Mouse (Mus musculus) CH12.LX (cell line): ENCODE results near the gene Erich4. TPM values are rescaled to one million over a fixed set of nuclear protein-coding genes. Genes with fewer than 3 reads are reported as not detected.

Experiments
- DNase-seq: peaks from one replicate; pipeline ENCODE4 v3.0.0-alpha.2; 2013; ENCODE audit errors: extremely low read depth
- H3K27ac ChIP-seq: 2 replicates; pipeline ENCODE4 v1.5.1; 2012; ENCODE audit warnings: low read depth, mild to moderate bottlenecking, control low read depth, moderate library complexity; ENCODE audit not compliant: insufficient read depth
- H3K27me3 ChIP-seq: replicated peaks from 2 replicates; pipeline ENCODE3; 2012; ENCODE audit warnings: inconsistent platforms
- H3K36me3 ChIP-seq, 2 experiments: replicated peaks in 1 of 2; 2 replicates each; pipeline versions ENCODE3 to v1.6.1; 2012; ENCODE audit warnings: inconsistent platforms in 1 of 2, low read length in 1 of 2, mild to moderate bottlenecking in 1 of 2, mixed read lengths in 1 of 2, moderate library complexity in 1 of 2; ENCODE audit not compliant: control insufficient read depth in 1 of 2, insufficient read depth in 1 of 2
- H3K4me1 ChIP-seq, 2 experiments: 2 replicates each; pipeline ENCODE4 v1.6.1; 2012; ENCODE audit warnings: inconsistent platforms in 1 of 2, moderate library complexity in 1 of 2; ENCODE audit not compliant: insufficient read depth in 2 of 2, control insufficient read depth in 1 of 2
- H3K4me2 ChIP-seq: 2 replicates; pipeline ENCODE4 v1.6.1; 2012; ENCODE audit warnings: low read depth, mild to moderate bottlenecking, control low read depth; ENCODE audit not compliant: poor library complexity, insufficient read depth, severe bottlenecking
- H3K4me3 ChIP-seq, 3 experiments: fragments of 150-350 bp in 1 of 3; sonication (generic) in 1 of 3; replicated peaks in 1 of 3; 2 replicates each; pipeline versions ENCODE3 to v1.5.1; 2011 to 2012; ENCODE audit warnings: low read depth in 2 of 3, low read length in 2 of 3, mild to moderate bottlenecking in 2 of 3, moderate library complexity in 2 of 3, control low read depth in 1 of 3, improper control_type of control experiment in 1 of 3, inconsistent platforms in 1 of 3, mixed read lengths in 1 of 3; ENCODE audit not compliant: poor library complexity in 1 of 3
- H3K79me2 ChIP-seq: replicated peaks from 2 replicates; pipeline ENCODE4 v1.6.1; 2012; ENCODE audit warnings: mild to moderate bottlenecking, moderate library complexity; ENCODE audit not compliant: control insufficient read depth, poor library complexity, insufficient read depth, severe bottlenecking; ENCODE audit errors: extremely low read depth
- H3K9ac ChIP-seq: 2 replicates; pipeline ENCODE4 v1.6.1; 2012; ENCODE audit warnings: low read depth, mild to moderate bottlenecking, control low read depth, moderate library complexity; ENCODE audit not compliant: insufficient read depth
- H3K9me3 ChIP-seq: replicated peaks from 2 replicates; pipeline ENCODE3; 2012; ENCODE audit warnings: low read length, inconsistent platforms, mixed read lengths
- BHLHE40 ChIP-seq: IDR thresholded peaks from 2 replicates; pipeline ENCODE4 v1.6.1; 2011; ENCODE audit warnings: mild to moderate bottlenecking, low read depth, low read length, improper control_type of control experiment
- CHD1 ChIP-seq: IDR thresholded peaks from 2 replicates; pipeline ENCODE4 v1.6.1; 2012; ENCODE audit warnings: low read depth, low read length, improper control_type of control experiment, inconsistent platforms
- CHD2 ChIP-seq: IDR thresholded peaks from 2 replicates; pipeline ENCODE4 v1.6.1; 2011; ENCODE audit warnings: low read length, improper control_type of control experiment
- CTCF ChIP-seq, 2 experiments: IDR thresholded peaks in 1 of 2; conservative IDR thresholded peaks in 1 of 2; 2 replicates each; pipeline ENCODE4 v1.5.1; 2011 to 2012; ENCODE audit warnings: low read depth in 2 of 2, low read length in 2 of 2, improper control_type of control experiment in 1 of 2, inconsistent platforms in 1 of 2, mild to moderate bottlenecking in 1 of 2, moderate library complexity in 1 of 2
- EP300 ChIP-seq: IDR thresholded peaks from 2 replicates; pipeline ENCODE4 v1.6.1; 2011; ENCODE audit warnings: low read length, improper control_type of control experiment
- ETS1 ChIP-seq: conservative IDR thresholded peaks from 2 replicates; pipeline ENCODE4 v1.6.1; 2012; ENCODE audit warnings: low read depth, mild to moderate bottlenecking, inconsistent platforms, low read length, improper control_type of control experiment, moderate library complexity
- GABPA ChIP-seq: IDR thresholded peaks from 2 replicates; pipeline ENCODE4 v1.6.1; 2012; ENCODE audit warnings: low read depth, low read length, improper control_type of control experiment, inconsistent platforms; ENCODE audit not compliant: insufficient replicate concordance
- IRF4 ChIP-seq: IDR thresholded peaks from 2 replicates; pipeline ENCODE4 v1.6.1; 2014; ENCODE audit warnings: low read depth, mild to moderate bottlenecking, inconsistent platforms, low read length, improper control_type of control experiment
- JUND ChIP-seq: conservative IDR thresholded peaks from 2 replicates; pipeline ENCODE4 v1.6.1; 2011; ENCODE audit warnings: low read depth, low read length, improper control_type of control experiment
- MAFK ChIP-seq: IDR thresholded peaks from 2 replicates; pipeline ENCODE4 v1.6.1; 2011; ENCODE audit warnings: low read length, improper control_type of control experiment; ENCODE audit not compliant: insufficient replicate concordance
- MAX ChIP-seq: IDR thresholded peaks from 2 replicates; pipeline ENCODE4 v1.6.1; 2011; ENCODE audit warnings: low read length, improper control_type of control experiment
- MAZ ChIP-seq: IDR thresholded peaks from 2 replicates; pipeline ENCODE4 v1.6.1; 2012; ENCODE audit warnings: low read depth, mild to moderate bottlenecking, inconsistent platforms, low read length, improper control_type of control experiment, moderate library complexity
- MEF2A ChIP-seq: IDR thresholded peaks from 2 replicates; pipeline ENCODE4 v1.6.1; 2014; ENCODE audit warnings: low read depth, mild to moderate bottlenecking, inconsistent platforms, low read length, improper control_type of control experiment, borderline replicate concordance
- MXI1 ChIP-seq: IDR thresholded peaks from 2 replicates; pipeline ENCODE4 v1.6.1; 2011; ENCODE audit warnings: mild to moderate bottlenecking, low read depth, low read length, improper control_type of control experiment
- MYC ChIP-seq: IDR thresholded peaks from 2 replicates; pipeline ENCODE4 v1.6.1; 2011; ENCODE audit warnings: low read depth, mild to moderate bottlenecking, improper control_type of control experiment, low read length
- NRF1 ChIP-seq: IDR thresholded peaks from 2 replicates; pipeline ENCODE4 v1.6.1; 2014; ENCODE audit warnings: low read depth, mild to moderate bottlenecking, inconsistent platforms, low read length, improper control_type of control experiment, moderate library complexity
- PAX5 ChIP-seq: IDR thresholded peaks from 2 replicates; pipeline ENCODE4 v1.6.1; 2012; ENCODE audit warnings: low read length, inconsistent platforms, mixed read lengths
- POLR2A ChIP-seq: IDR thresholded peaks from 2 replicates; pipeline ENCODE4 v1.6.1; 2011; ENCODE audit warnings: low read depth, mild to moderate bottlenecking, improper control_type of control experiment, low read length
- RAD21 ChIP-seq: IDR thresholded peaks from 2 replicates; pipeline ENCODE4 v1.6.1; 2011; ENCODE audit warnings: low read depth, mild to moderate bottlenecking, low read length, improper control_type of control experiment, moderate library complexity
- RCOR1 ChIP-seq: conservative IDR thresholded peaks from 2 replicates; pipeline ENCODE4 v1.6.1; 2012; ENCODE audit warnings: low read depth, mild to moderate bottlenecking, inconsistent platforms, low read length, improper control_type of control experiment
- SMC3 ChIP-seq: IDR thresholded peaks from 2 replicates; pipeline ENCODE4 v1.6.1; 2011; ENCODE audit warnings: low read depth, low read length, improper control_type of control experiment
- TCF12 ChIP-seq: IDR thresholded peaks from 2 replicates; pipeline ENCODE4 v1.6.1; 2014; ENCODE audit warnings: low read depth, mild to moderate bottlenecking, inconsistent platforms, low read length, improper control_type of control experiment
- UBTF ChIP-seq: IDR thresholded peaks from 2 replicates; pipeline ENCODE4 v1.6.1; 2012; ENCODE audit warnings: low read depth, mild to moderate bottlenecking, inconsistent platforms, low read length, improper control_type of control experiment, moderate library complexity
- USF1 ChIP-seq: IDR thresholded peaks from 2 replicates; pipeline ENCODE4 v1.6.1; 2014; ENCODE audit warnings: low read depth, mild to moderate bottlenecking, inconsistent platforms, low read length, improper control_type of control experiment
- USF2 ChIP-seq: conservative IDR thresholded peaks from 2 replicates; pipeline ENCODE4 v1.6.1; 2011; ENCODE audit warnings: low read depth, low read length, improper control_type of control experiment
- ZC3H11A ChIP-seq: IDR thresholded peaks from 2 replicates; pipeline ENCODE4 v1.6.1; 2012; ENCODE audit warnings: low read depth, mild to moderate bottlenecking, inconsistent platforms, low read length, improper control_type of control experiment
- dilution Hi-C: fragments of 300-500 bp; cut with MboI; formaldehyde crosslinking; loops from 2 replicates; pipeline ENCODE4 v1.14.3; 2020; ENCODE audit warnings: low sequenced_read_pairs; ENCODE audit not compliant: extremely low pct_unique_long_range_greater_than_20kb, extremely low pct_ligation_motif_present
- in situ Hi-C: fragments of 300-500 bp; cut with MboI; formaldehyde crosslinking; loops from 3 replicates; pipeline ENCODE4 v1.14.3; 2019; ENCODE audit warnings: low sequenced_read_pairs, low pct_ligation_motif_present, low pct_unique_long_range_greater_than_20kb, mixed read lengths
- polyA plus RNA-seq: library from polyadenylated mRNA; unstranded; fragments of >175 nt; gene quantifications from 2 replicates; pipeline ENCODE4 v1.2.1, GENCODE M21; 2012; ENCODE audit warnings: low read depth; ENCODE audit not compliant: insufficient read length
- total RNA-seq, 2 experiments: library from RNA; depleted of rRNA; stranded (reverse); fragments of 300-350 nt in 1 of 2; fragments of >200 nt in 1 of 2; gene quantifications; 2 replicates each; pipeline ENCODE4 v1.2.3; 2012 to 2014

The Erich4 gene
- total and polyA plus RNA-seq, 3 experiments, result not detected

DNA sequence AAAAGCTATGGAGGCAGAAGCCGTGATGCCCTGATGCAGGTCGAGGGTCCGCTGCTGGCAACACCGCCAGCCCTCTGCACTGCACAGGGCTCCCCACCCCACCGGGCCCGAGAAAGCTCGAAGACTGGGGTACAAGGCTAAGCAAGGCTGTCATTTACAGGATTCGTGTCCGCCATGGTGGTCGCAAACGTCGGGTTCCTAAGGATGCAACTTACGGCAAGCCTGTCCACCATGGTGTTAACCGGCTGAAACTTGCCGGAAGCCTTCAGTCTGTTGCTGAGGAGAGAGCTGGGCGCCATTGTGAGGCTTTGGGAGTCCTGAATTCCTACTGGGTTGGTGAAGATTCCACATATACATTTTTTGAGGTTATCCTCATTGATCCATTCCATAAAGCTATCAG lies 14.3 kb downstream of the Erich4 start:
- H3K4me3 ChIP-seq, result no peak overlapping the region
- dilution Hi-C loops, result no loop called here

DNA sequence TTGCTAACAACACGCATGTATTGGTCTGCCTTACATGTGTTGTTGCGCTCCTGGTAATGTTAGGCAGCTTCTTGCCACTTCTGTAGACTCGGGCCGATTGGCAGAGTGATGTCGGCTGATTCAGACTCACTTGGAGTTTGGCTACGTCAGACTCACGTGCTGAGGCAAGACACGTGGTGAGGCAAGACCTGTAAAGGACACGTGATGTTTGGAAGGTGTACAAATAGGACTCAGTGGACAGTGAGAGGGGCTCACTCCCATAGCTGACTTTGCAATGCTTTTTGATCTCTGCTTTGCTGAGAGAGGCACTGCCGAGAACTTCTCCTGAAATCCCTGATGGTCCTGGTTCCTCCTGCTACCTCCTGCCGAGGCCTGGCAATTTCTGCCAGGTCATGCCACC lies 15.0 kb downstream of the Erich4 start:
- H3K4me2 ChIP-seq, result no peak overlapping the region

More for the DNA sequence above, 14.3 kb downstream of the Erich4 start:
- Histone ChIP-seq H3K27ac (no peak overlapping the region), H3K36me3 (no peaks in the 10 kb centered on the region), H3K9ac (no peak overlapping the region), H3K9me3 (no peaks in the 10 kb centered on the region), H3K79me2 (no peaks in the 10 kb centered on the region), H3K27me3 (peaks cover 11% of the 10 kb centered on the region), H3K4me2 (no peak overlapping the region), H3K4me1 (peaks cover 4 to 9% of the 10 kb centered on the region in 2 experiments; a peak in 1 of 4 replicates)
- no peak for DNase-seq
- in situ Hi-C loops, result no loop called here
- TF ChIP-seq MEF2A, result no peak
- TF ChIP-seq IRF4, result no peak
- TF ChIP-seq MYC, result no peak
- TF ChIP-seq ETS1, result no peak

DNA sequence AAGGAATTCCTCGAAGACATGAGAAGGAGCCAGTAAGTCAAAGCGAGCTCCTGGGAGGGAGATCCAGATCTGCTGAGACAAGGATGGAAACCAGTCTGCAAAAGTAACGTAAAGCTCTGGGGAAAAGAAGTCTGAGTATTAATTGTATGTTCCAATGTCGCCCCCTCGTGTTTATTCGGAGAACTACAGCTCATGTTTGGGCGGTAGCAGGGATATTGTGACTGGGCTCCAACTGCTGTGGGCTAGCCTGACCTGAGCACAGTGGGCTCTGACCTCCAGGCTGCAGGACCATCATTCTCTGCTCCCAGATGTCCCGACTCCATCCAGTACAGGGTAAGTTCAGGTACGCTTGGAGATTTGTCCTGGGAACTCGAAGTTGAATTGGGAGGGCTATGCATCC lies 16.0 kb downstream of the Erich4 start:
- TF ChIP-seq USF1 (no peak), EP300 (no peak), MAFK (no peak), CHD1 (no peak), CTCF (conservative IDR thresholded peaks at IDR 0.05 in 1 of 2, IDR thresholded peaks at IDR 0.05 in 1 of 2; ENCODE audit: low read depth in 2 of 2, low read length in 2 of 2) (peak; percentile 91 to 92), CHD2 (no peak), RAD21 (peak; percentile 90), ETS1 (no peak), MXI1 (no peak), MAX (no peak), GABPA (no peak), JUND (no peak), TCF12 (no peak), USF2 (no peak), NRF1 (no peak), POLR2A (no peak), MAZ (no peak), SMC3 (peak; percentile 88), RCOR1 (no peak), ZC3H11A (no peak)

More for the DNA sequence above, 15.0 kb downstream of the Erich4 start:
- H3K27me3 ChIP-seq, result peaks cover 11% of the 10 kb centered on the region
- no peaks in the 10 kb centered on the region for H3K36me3 ChIP-seq
- no peak overlapping the region for H3K4me3 ChIP-seq
- 0 out of 4 replicates have a peak, but pooled peaks cover 4% of the 10 kb centered on the region in 2 experiments for H3K4me1 ChIP-seq
- H3K79me2 ChIP-seq, result no peaks in the 10 kb centered on the region
- TF ChIP-seq UBTF (no peak), PAX5 (no peak), CTCF (conservative IDR thresholded peaks at IDR 0.05 in 1 of 2, IDR thresholded peaks at IDR 0.05 in 1 of 2; ENCODE audit: low read depth in 2 of 2, low read length in 2 of 2) (no peak), BHLHE40 (peak; percentile 16; the same call in 1 of the 2 replicates)
- H3K9ac ChIP-seq, result no peak overlapping the region
- no peak overlapping the region for H3K27ac ChIP-seq
- in situ Hi-C loops, result no loop called here
- dilution Hi-C loops, result no loop called here
- no peaks in the 10 kb centered on the region for H3K9me3 ChIP-seq
- DNase-seq, result no peak

More for the DNA sequence above, 16.0 kb downstream of the Erich4 start:
- no peaks in the 10 kb centered on the region for H3K9me3 ChIP-seq
- no peak overlapping the region for H3K27ac ChIP-seq
- no peaks in the 10 kb centered on the region for H3K36me3 ChIP-seq
- DNase-seq, result peak; percentile 79
- no peak overlapping the region for H3K4me3 ChIP-seq
- peaks cover 13% of the 10 kb centered on the region for H3K27me3 ChIP-seq
- H3K79me2 ChIP-seq, result no peaks in the 10 kb centered on the region
- dilution Hi-C loops, result no loop called here
- H3K4me1 ChIP-seq, result 0 out of 4 replicates have a peak, but pooled peaks cover 0 to 4% of the 10 kb centered on the region in 2 experiments
- in situ Hi-C loops, result loop anchor here (5.0 kb wide), 2 partner anchors 117 to 167 kb away; no protein-coding TSS in a partner anchor
- H3K9ac ChIP-seq, result no peak overlapping the region
- H3K4me2 ChIP-seq, result no peak overlapping the region
